Mouse (Mus musculus): ENCODE data around the gene Adamts4. TPM values are rescaled to one million over a fixed set of nuclear protein-coding genes. Genes with fewer than 3 reads are reported as not detected.
A peak's percentile ranks its signal among the peaks of the same experiment; 100 is the strongest.
"Not testable (repeated sequence)": the region's sequence is repeated elsewhere in the genome, so short reads cannot be mapped to it uniquely, and the experiment has no call there.

Adamts4 gene
- total RNA-seq, 2 experiments from 2014 or later = 11.1 to 17.0 TPM

GRCm38 (mm10) chr1:171287136-171288081, 37.2 kb downstream of the Adamts4 start, which contains the start of gene Usp21:
Gene Usp21 (minus strand): TSS chr1:171287991.
- peak; percentile 96 for DNase-seq (ENCODE audit: low spot score in 2 of 2)
- intact Hi-C loops (cut with DNase I) = no loop called here

GRCm38 (mm10) chr1:171288328-171288727, 38.1 kb downstream of the Adamts4 start:
- intact Hi-C loops (cut with DNase I) = no loop called here
- no peak for DNase-seq (ENCODE audit: low spot score in 2 of 2)

GRCm38 (mm10) chr1:171293351-171293750, 43.1 kb downstream of the Adamts4 start:
- intact Hi-C loops (cut with DNase I) = loop anchor here (5.0 kb wide), 1 partner anchor 34 kb away; the partner anchor contains the start of gene Dedd
- peak in 1 of 2 experiments; percentile 57 for DNase-seq (ENCODE audit: low spot score in 2 of 2)

GRCm38 (mm10) chr1:171293906-171294297, 43.7 kb downstream of the Adamts4 start:
- DNase-seq (ENCODE audit: low spot score in 2 of 2) = no peak
- intact Hi-C loops (cut with DNase I) = loop anchor here (5.0 kb wide), 1 partner anchor 33 kb away; the partner anchor contains the start of gene Dedd

GRCm38 (mm10) chr1:171294298-171295062, 44.3 kb downstream of the Adamts4 start, which contains the start of gene Ufc1:
Gene Ufc1 (minus strand): TSS chr1:171295024.
- intact Hi-C loops (cut with DNase I) = loop anchor here (5.0 kb wide), 1 partner anchor 33 kb away; the partner anchor contains the start of gene Dedd
- peak; percentile 81 to 84 for DNase-seq (ENCODE audit: low spot score in 2 of 2)

GRCm38 (mm10) chr1:171295063-171295402, 44.8 kb downstream of the Adamts4 start:
- DNase-seq (ENCODE audit: low spot score in 2 of 2) = no peak
- intact Hi-C loops (cut with DNase I) = no loop called here

- no peak for DNase-seq (ENCODE audit: low spot score in 2 of 2)
- intact Hi-C loops (cut with DNase I) = no loop called here
Measured at GRCm38 (mm10) chr1:171298226-171298625, 48.0 kb downstream of the Adamts4 start.

GRCm38 (mm10) chr1:171306157-171306556, 55.9 kb downstream of the Adamts4 start:
- DNase-seq (ENCODE audit: low spot score in 2 of 2); intact Hi-C loops (cut with DNase I): not testable (repeated sequence)

- DNase-seq (ENCODE audit: low spot score in 2 of 2) = no peak
- intact Hi-C loops (cut with DNase I) = no loop called here
Measured at GRCm38 (mm10) chr1:171309321-171309720, 59.1 kb downstream of the Adamts4 start.

Other genes with a start within 250 kb of the Adamts4 start
- not detected for gene Fcgr4, start 231.5 kb upstream of the Adamts4 start, total RNA-seq (2021)
- gene Fcgr3, start 185.5 kb upstream of the Adamts4 start, total RNA-seq (2021) = 10 to 100 TPM; 10.3 to 10.8 TPM
- gene Cfap126, start 136.5 kb upstream of the Adamts4 start, total RNA-seq (2021) = under 1 TPM; 0.62 to 0.74 TPM
- gene Sdhc, start 99.8 kb upstream of the Adamts4 start, total RNA-seq (2021) = 100 to 1,000 TPM; 211 to 216 TPM
- gene Mpz, start 99.7 kb upstream of the Adamts4 start, total RNA-seq (2021) = not detected
- 10 to 100 TPM; 47.4 to 67.2 TPM for gene Pcp4l1, start 54.2 kb upstream of the Adamts4 start, total RNA-seq (2021)
- not detected for gene Nr1i3, start 36.5 kb upstream of the Adamts4 start, total RNA-seq (2021)
- gene Tomm40l, start 27.9 kb upstream of the Adamts4 start, total RNA-seq (2021) = 10 to 100 TPM; 69.6 to 72.1 TPM
- 1 to 10 TPM; 1.6 to 4.9 TPM for gene Apoa2, start 25.4 kb upstream of the Adamts4 start, total RNA-seq (2021)
- gene Fcer1g, start 16.1 kb upstream of the Adamts4 start, total RNA-seq (2021) = 10 to 100 TPM; 11.1 to 16.0 TPM
- gene Ndufs2, start 967 bp downstream of the Adamts4 start, total RNA-seq (2021) = 100 to 1,000 TPM; 265 to 285 TPM
- 10 to 100 TPM; 59.8 to 61.3 TPM for gene B4galt3, start 19.9 kb downstream of the Adamts4 start, total RNA-seq (2021)
- gene Ppox, start 30.8 kb downstream of the Adamts4 start, total RNA-seq (2021) = 10 to 100 TPM; 20.5 to 23.9 TPM
- gene Usp21, start 37.6 kb downstream of the Adamts4 start, total RNA-seq (2021) = 10 to 100 TPM; 54.1 to 58.0 TPM
- 100 to 1,000 TPM; 106 to 113 TPM for gene Ufc1, start 44.6 kb downstream of the Adamts4 start, total RNA-seq (2021)
- gene Dedd, start 78.7 kb downstream of the Adamts4 start, total RNA-seq (2021) = 10 to 100 TPM; 35.9 to 38.1 TPM
- 10 to 100 TPM; 41.0 to 44.4 TPM for gene Nit1, start 95.2 kb downstream of the Adamts4 start, total RNA-seq (2021)
- 100 to 1,000 TPM in 1 of 2 experiments, 10 to 100 TPM in 1; 99.0 to 109 TPM for gene Pfdn2, start 95.2 kb downstream of the Adamts4 start, total RNA-seq (2021)
- gene Klhdc9, start 110.4 kb downstream of the Adamts4 start, total RNA-seq (2021) = 1 to 10 TPM; 4.7 to 7.2 TPM
- 1 to 10 TPM; 1.0 to 1.4 TPM for gene Nectin4, start 119.7 kb downstream of the Adamts4 start, total RNA-seq (2021)
- gene Arhgap30, start 138.5 kb downstream of the Adamts4 start, total RNA-seq (2021) = 1 to 10 TPM; 1.8 to 1.9 TPM
- 100 to 1,000 TPM; 105 to 107 TPM for gene Usf1, start 160.9 kb downstream of the Adamts4 start, total RNA-seq (2021)
- 1 to 10 TPM; 1.7 to 3.2 TPM for gene Tstd1, start 168.5 kb downstream of the Adamts4 start, total RNA-seq (2021)
- gene F11r, start 187.1 kb downstream of the Adamts4 start, total RNA-seq (2021) = 1 to 10 TPM; 7.4 to 8.3 TPM

All from left cerebral cortex, postnatal 14 days (tissue).